Mouse (Mus musculus) limb, embryonic 15.5 days (tissue): ENCODE results near the gene Slc1a3. TPM values are rescaled to one million over a fixed set of nuclear protein-coding genes. Genes with fewer than 3 reads are reported as not detected.
A peak's percentile ranks its signal among the peaks of the same experiment; 100 is the strongest.

Experiments used
- ATAC-seq: fragments of 200-750 bp; cut with Nextera tagmentation; 2 replicates; pipeline ENCODE4 v1.8.0; 2017; ENCODE audit warnings: low read depth, moderate TSS enrichment; ENCODE audit not compliant: insufficient number of reproducible peaks, low FRiP score, low TSS enrichment
- H3K27ac ChIP-seq: fragments of 300-500 bp; sonication (generic); 2 replicates; pipeline ENCODE4 v1.5.1; 2015; ENCODE audit warnings: moderate library complexity, mild to moderate bottlenecking, inconsistent platforms
- H3K27me3 ChIP-seq: fragments of 300-500 bp; sonication (generic); 2 replicates; pipeline ENCODE4 v1.6.1; 2015; ENCODE audit warnings: inconsistent platforms
- H3K36me3 ChIP-seq: fragments of 300-500 bp; sonication (generic); 2 replicates; pipeline ENCODE4 v1.6.1; 2015; ENCODE audit warnings: inconsistent platforms
- H3K4me1 ChIP-seq: fragments of 300-500 bp; sonication (generic); 2 replicates; pipeline ENCODE4 v1.6.1; 2015; ENCODE audit warnings: inconsistent platforms
- H3K4me2 ChIP-seq: fragments of 300-500 bp; sonication (generic); 2 replicates; pipeline ENCODE4 v1.6.1; 2015; ENCODE audit warnings: mild to moderate bottlenecking, inconsistent platforms
- H3K4me3 ChIP-seq: fragments of 300-500 bp; sonication (generic); 2 replicates; pipeline ENCODE4 v1.5.1; 2015; ENCODE audit warnings: mild to moderate bottlenecking, inconsistent platforms
- H3K9ac ChIP-seq: fragments of 300-500 bp; sonication (generic); 2 replicates; pipeline ENCODE4 v1.6.1; 2015; ENCODE audit warnings: inconsistent platforms
- H3K9me3 ChIP-seq: fragments of 300-500 bp; sonication (generic); 2 replicates; pipeline ENCODE4 v1.6.1; 2016; ENCODE audit warnings: inconsistent platforms
- WGBS: fragments of 180-500 bp; shearing (Covaris S2); methylation state at CpG from one replicate; pipeline ENCODE4 v1.1.7; 2015; 5-methylcytosine and 5-hydroxymethylcytosine counted together
- polyA plus RNA-seq: library from polyadenylated mRNA; unstranded; fragments of >200 nt; fragmentation: Nextera tagmentation; extraction: Ambion mirVana; gene quantifications from 2 replicates; pipeline ENCODE4 v1.2.1, GENCODE M21; 2015

Gene Slc1a3
- polyA plus RNA-seq, 1 experiment from 2014 or later: 33.9 TPM

DNA sequence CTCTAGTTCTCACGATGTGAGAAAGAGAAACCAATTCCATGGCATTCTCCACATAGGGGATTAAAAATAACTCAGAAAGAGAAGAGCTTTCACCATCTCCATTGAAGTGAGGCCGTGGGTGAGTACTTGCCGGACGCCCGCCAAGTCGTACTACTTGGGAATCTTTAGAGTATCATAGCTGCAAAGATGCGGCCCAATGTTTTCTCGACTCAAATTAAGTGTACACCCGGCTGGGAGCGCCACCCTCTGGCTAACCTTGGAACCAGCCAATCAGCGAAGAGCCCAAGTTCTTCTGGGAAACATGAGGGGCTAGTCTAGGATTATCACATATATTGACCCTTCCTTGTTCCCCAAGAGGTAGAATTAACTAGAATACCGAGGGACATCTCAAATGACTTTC is 115.3 kb downstream of the Slc1a3 start:
- H3K36me3 ChIP-seq: no peaks in the 10 kb centered on the region
- H3K27ac ChIP-seq: no peak overlapping the region
- H3K4me1 ChIP-seq: peaks cover 3% of the 10 kb centered on the region; the same call in 1 of the 2 replicates
- no peak overlapping the region for H3K4me3 ChIP-seq
- H3K9ac ChIP-seq: no peak overlapping the region
- no peaks in the 10 kb centered on the region for H3K9me3 ChIP-seq
- 81% methylated on average over 12 of the region's 12 CpGs for WGBS
- no peak for ATAC-seq
- no peak overlapping the region for H3K4me2 ChIP-seq
- H3K27me3 ChIP-seq: no peaks in the 10 kb centered on the region

DNA sequence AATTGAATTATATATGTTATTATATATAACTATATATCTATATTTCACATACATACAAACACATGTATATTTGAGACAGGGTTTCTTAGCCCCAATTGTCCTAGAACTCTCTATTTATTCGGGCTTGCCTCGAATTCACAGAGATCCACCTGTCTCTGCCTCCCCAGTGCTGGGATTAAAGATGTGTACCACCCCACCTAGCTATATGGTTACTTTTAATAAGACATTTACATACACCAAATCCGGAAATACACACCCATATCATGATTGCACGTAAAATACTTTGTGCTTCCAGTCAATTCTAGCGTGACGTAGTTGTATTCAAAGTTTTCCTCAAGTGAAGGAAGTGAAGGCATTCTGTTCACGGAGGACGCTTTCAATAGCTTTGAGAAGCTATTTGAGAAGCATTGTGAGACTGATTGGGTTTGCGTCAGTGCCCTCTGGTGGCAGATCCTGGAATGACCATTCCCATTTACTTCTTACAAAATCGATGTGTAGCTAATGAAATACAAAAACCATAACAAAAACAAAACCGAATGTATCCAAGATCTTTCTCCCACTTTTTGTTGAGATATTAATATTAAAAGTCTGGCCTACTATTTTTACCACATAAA is 121.0 kb downstream of the Slc1a3 start:
- peaks cover 7% of the 10 kb centered on the region; the same call in 1 of the 2 replicates for H3K4me1 ChIP-seq
- H3K27me3 ChIP-seq: no peaks in the 10 kb centered on the region
- H3K9me3 ChIP-seq: no peaks in the 10 kb centered on the region
- ATAC-seq: no peak
- no peak overlapping the region for H3K4me3 ChIP-seq
- no peak overlapping the region for H3K4me2 ChIP-seq
- no peak overlapping the region for H3K9ac ChIP-seq
- WGBS: 19% methylated on average over 11 of the region's 11 CpGs
- H3K36me3 ChIP-seq: no peaks in the 10 kb centered on the region
- H3K27ac ChIP-seq: no peak overlapping the region

DNA sequence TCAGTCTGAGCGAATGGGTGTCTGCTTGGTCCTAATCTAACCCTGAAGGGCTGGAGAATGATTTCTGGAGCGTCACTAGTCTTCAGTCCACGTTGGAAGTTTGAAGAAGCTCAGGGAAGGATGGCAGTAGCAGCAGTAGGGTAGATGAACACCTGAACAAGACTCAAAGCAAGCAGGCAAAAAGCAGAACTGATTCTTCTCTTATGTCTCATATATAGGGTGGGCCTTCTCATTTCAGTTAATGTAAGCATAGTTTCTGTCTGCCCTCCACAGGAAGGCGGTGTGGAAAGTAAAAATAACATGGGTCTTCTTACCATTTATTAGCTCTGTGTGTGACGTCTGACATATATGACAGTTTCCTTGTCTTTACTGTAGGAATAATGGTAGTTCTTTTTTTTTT is 122.5 kb downstream of the Slc1a3 start:
- H3K9me3 ChIP-seq: no peaks in the 10 kb centered on the region
- H3K27ac ChIP-seq: no peak overlapping the region
- ATAC-seq: no peak
- peaks cover 7% of the 10 kb centered on the region; the same call in 1 of the 2 replicates for H3K4me1 ChIP-seq
- no peak overlapping the region for H3K9ac ChIP-seq
- H3K36me3 ChIP-seq: no peaks in the 10 kb centered on the region
- H3K4me3 ChIP-seq: no peak overlapping the region
- no peak overlapping the region for H3K4me2 ChIP-seq
- H3K27me3 ChIP-seq: no peaks in the 10 kb centered on the region
- 87% methylated on average over 5 of the region's 5 CpGs for WGBS

DNA sequence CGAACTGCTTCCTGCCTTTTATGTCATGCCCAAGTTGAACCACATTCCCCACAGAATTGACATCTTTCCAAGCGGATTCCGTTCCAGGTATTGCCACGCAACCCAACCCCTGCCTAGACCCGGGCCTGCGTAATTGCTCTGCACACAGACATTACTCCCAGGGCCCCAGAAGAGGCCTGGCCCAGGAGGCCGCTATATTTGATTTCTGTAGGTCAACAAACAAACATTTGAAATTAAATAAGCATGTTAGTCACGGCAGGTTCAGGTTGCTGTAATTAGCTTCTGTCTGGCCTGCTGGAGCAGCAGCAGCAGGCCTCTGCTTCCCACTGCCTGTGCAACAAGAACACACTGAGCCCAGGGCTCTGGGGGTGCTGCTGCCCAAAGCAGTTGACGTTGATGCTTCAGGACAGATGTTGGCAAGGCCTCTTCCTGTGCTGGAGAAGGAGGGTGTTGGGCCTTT is 123.7 kb downstream of the Slc1a3 start:
- WGBS: 41% methylated on average over 9 of the region's 9 CpGs
- Histone ChIP-seq H3K36me3 (no peaks in the 10 kb centered on the region), H3K4me2 (no peak overlapping the region), H3K27ac (no peak overlapping the region), H3K9me3 (no peaks in the 10 kb centered on the region), H3K27me3 (no peaks in the 10 kb centered on the region), H3K4me3 (no peak overlapping the region), H3K9ac (no peak overlapping the region), H3K4me1 (peaks cover 7% of the 10 kb centered on the region; the same call in 1 of the 2 replicates)
- 0 out of 2 replicates have a peak, but pooled peaks have one; percentile 48 for ATAC-seq

Other genes with a start within 250 kb of the Slc1a3 start
- not detected in 2 replicates for gene Gm2310, start 190.8 kb downstream of the Slc1a3 start, polyA plus RNA-seq